Mouse (Mus musculus): ENCODE results near the gene Pglyrp2. TPM values are rescaled to one million over a fixed set of nuclear protein-coding genes. Genes with fewer than 3 reads are reported as not detected.

The Pglyrp2 gene
- total RNA-seq, 2 experiments from 2014 or later: 0.17 to 0.54 TPM

- DNase-seq (ENCODE audit: low spot score in 2 of 2): no peak
Observed at GRCm38 (mm10) chr17:32402779-32403157, 21.2 kb downstream of the Pglyrp2 start.

GRCm38 (mm10) chr17:32402011-32402778 lies 21.8 kb downstream of the Pglyrp2 start:
- no peak for DNase-seq (ENCODE audit: low spot score in 2 of 2)

GRCm38 (mm10) chr17:32396266-32396665 lies 27.7 kb downstream of the Pglyrp2 start:
- no peak for DNase-seq (ENCODE audit: low spot score in 2 of 2)

GRCm38 (mm10) chr17:32393944-32394343 lies 30.0 kb downstream of the Pglyrp2 start:
- DNase-seq (ENCODE audit: low spot score in 2 of 2): no peak

GRCm38 (mm10) chr17:32389101-32389659 lies 34.8 kb downstream of the Pglyrp2 start, which contains the start of gene Wiz:
TSS of gene Wiz (minus strand) at chr17:32389439.
- DNase-seq (ENCODE audit: low spot score in 2 of 2): peak; percentile 89 to 95

- DNase-seq (ENCODE audit: low spot score in 2 of 2): peak; percentile 43 to 52
Observed at GRCm38 (mm10) chr17:32388370-32389100, 35.4 kb downstream of the Pglyrp2 start.

GRCm38 (mm10) chr17:32387986-32388369 lies 36.0 kb downstream of the Pglyrp2 start:
- no peak for DNase-seq (ENCODE audit: low spot score in 2 of 2)

GRCm38 (mm10) chr17:32386659-32387432 lies 37.1 kb downstream of the Pglyrp2 start:
- DNase-seq (ENCODE audit: low spot score in 2 of 2): no peak

- DNase-seq (ENCODE audit: low spot score in 2 of 2): no peak
Observed at GRCm38 (mm10) chr17:32383661-32384060, 40.3 kb downstream of the Pglyrp2 start.

GRCm38 (mm10) chr17:32382576-32382975 lies 41.4 kb downstream of the Pglyrp2 start:
- no peak for DNase-seq (ENCODE audit: low spot score in 2 of 2)

- DNase-seq (ENCODE audit: low spot score in 2 of 2): no peak
Observed at GRCm38 (mm10) chr17:32378786-32379185, 45.2 kb downstream of the Pglyrp2 start.

GRCm38 (mm10) chr17:32377137-32377536 lies 46.8 kb downstream of the Pglyrp2 start:
- DNase-seq (ENCODE audit: low spot score in 2 of 2): no peak

- no peak for DNase-seq (ENCODE audit: low spot score in 2 of 2)
Observed at GRCm38 (mm10) chr17:32376475-32376874, 47.5 kb downstream of the Pglyrp2 start.

GRCm38 (mm10) chr17:32368991-32369578 lies 54.9 kb downstream of the Pglyrp2 start:
- DNase-seq (ENCODE audit: low spot score in 2 of 2): no peak

GRCm38 (mm10) chr17:32367706-32368105 lies 56.3 kb downstream of the Pglyrp2 start:
- no peak for DNase-seq (ENCODE audit: low spot score in 2 of 2)

GRCm38 (mm10) chr17:32365296-32365695 lies 58.7 kb downstream of the Pglyrp2 start:
- no peak for DNase-seq (ENCODE audit: low spot score in 2 of 2)

- DNase-seq (ENCODE audit: low spot score in 2 of 2): no peak
Observed at GRCm38 (mm10) chr17:32364850-32365249, 59.1 kb downstream of the Pglyrp2 start.

- DNase-seq (ENCODE audit: low spot score in 2 of 2): peak; percentile 79 to 90
Observed at GRCm38 (mm10) chr17:32364331-32364730, 59.6 kb downstream of the Pglyrp2 start.

GRCm38 (mm10) chr17:32363821-32364301 lies 60.1 kb downstream of the Pglyrp2 start:
- DNase-seq (ENCODE audit: low spot score in 2 of 2): no peak

GRCm38 (mm10) chr17:32362686-32363085 lies 61.3 kb downstream of the Pglyrp2 start:
- no peak for DNase-seq (ENCODE audit: low spot score in 2 of 2)

Measured in adrenal gland, adult 18-20 months (tissue).